Mouse (Mus musculus) cortical plate, adult 2 months (tissue): ENCODE measurements around the gene Snx29. TPM values are rescaled to one million over a fixed set of nuclear protein-coding genes. Genes with fewer than 3 reads are reported as not detected.
"Not testable (repeated sequence)": the region's sequence is repeated elsewhere in the genome, so short reads cannot be mapped to it uniquely, and the experiment has no call there.

ENCODE experiments used
- H3K27ac ChIP-seq: fragments of 200-500 bp; 2 replicates; pipeline ENCODE4 v1.5.1; 2012; ENCODE audit warnings: low read length, control low read depth, inconsistent platforms; ENCODE audit not compliant: insufficient read depth
- H3K4me1 ChIP-seq: fragments of 200-500 bp; 2 replicates; pipeline ENCODE4 v1.6.1; 2011; ENCODE audit warnings: low read length; ENCODE audit not compliant: control insufficient read depth, insufficient read depth
- H3K4me3 ChIP-seq: fragments of 200-500 bp; 2 replicates; pipeline ENCODE4 v1.5.1; 2011; ENCODE audit warnings: mild to moderate bottlenecking, low read length, control low read depth; ENCODE audit not compliant: insufficient read depth
- CTCF ChIP-seq: fragments of 200-500 bp; IDR thresholded peaks from 2 replicates; pipeline ENCODE4 v1.5.1; 2011; ENCODE audit warnings: mild to moderate bottlenecking, control low read depth, low read length; ENCODE audit not compliant: insufficient read depth; ENCODE audit errors: extremely low read depth
- POLR2A ChIP-seq: fragments of 200-500 bp; IDR thresholded peaks from 2 replicates; pipeline ENCODE4 v1.6.1; 2011; ENCODE audit warnings: mild to moderate bottlenecking, low read length, control low read depth; ENCODE audit not compliant: insufficient read depth; ENCODE audit errors: extremely low read depth
- polyA plus RNA-seq: library from polyadenylated mRNA; depleted of rRNA; stranded (reverse); fragments of >200 nt; gene quantifications from 2 replicates; pipeline ENCODE4 v1.2.3, GENCODE M21; 2012

Gene Snx29
- polyA plus RNA-seq, 1 experiment, result 7.2 TPM

GRCm38 (mm10) chr16:11569127-11569526, 246.4 kb downstream of the Snx29 start:
- no peak for TF ChIP-seq CTCF
- no peak for TF ChIP-seq POLR2A
- Histone ChIP-seq H3K27ac (no peak overlapping the region), H3K4me1 (peaks cover 8% of the 10 kb centered on the region), H3K4me3 (no peak overlapping the region)

DNA sequence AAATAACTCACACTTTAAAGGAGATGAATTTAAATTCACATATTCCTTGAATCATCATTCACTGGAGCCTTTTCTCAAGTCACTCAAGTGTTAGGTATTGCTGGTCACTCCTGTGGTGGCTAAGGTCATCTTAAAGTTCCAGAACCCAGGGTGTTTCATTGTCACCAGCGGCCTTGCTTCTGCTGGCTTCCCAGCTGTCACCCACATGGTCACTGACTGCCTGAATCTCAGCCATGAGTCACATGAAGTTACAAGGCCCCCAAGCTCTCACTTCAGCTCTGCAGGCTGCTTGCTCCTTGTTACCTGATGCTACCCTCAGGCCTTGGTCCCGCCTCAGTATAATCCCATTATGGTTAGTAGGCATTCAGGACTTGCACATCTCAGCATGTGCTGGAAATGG, 247.4 kb downstream of the Snx29 start:
- H3K4me3 ChIP-seq, result no peak overlapping the region
- no peak overlapping the region for H3K27ac ChIP-seq
- no peak for TF ChIP-seq CTCF
- H3K4me1 ChIP-seq, result peaks cover 8% of the 10 kb centered on the region

DNA sequence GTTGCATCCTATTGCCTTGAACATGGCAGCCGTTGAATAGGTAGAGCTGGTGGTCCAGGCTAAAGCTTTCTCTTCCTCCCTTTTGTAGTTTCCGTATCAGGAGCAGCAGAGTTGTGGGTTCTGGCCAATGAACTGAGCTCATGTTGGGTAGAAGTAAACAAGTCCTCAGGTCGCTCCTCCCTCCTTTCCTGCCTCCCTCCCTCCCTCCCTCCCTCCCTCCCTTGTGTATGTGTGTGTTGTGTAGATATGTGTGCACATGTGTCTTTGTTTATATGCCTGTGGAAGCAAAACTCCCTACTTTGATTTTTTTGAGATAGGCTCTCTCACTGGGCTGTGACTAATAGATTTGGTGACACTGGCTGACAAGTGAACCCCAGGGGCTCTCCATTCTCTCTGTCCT, 251.8 kb downstream of the Snx29 start:
- TF ChIP-seq CTCF (no peak), POLR2A (no peak)
- no peak overlapping the region for H3K27ac ChIP-seq
- H3K4me3 ChIP-seq, result no peak overlapping the region
- H3K4me1 ChIP-seq, result no peaks in the 10 kb centered on the region

DNA sequence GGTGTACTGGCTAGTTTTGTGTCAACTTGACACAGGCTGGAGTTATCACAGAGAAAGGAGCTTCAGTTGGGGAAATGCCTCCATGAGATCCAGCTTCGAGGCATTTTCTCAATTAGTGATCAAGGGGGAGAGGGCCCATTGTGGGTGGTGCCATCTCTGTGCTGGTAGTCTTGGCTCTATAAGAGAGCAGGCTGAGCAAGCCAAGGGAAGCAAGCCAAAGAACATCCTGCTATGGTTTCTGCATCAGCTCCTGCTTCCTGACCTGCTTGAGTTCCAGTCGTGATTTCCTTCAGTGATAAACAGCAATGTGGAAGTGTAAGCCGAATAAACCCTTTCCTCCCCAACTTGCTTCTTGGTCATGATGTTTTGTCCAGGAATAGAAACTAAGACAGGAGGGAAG, 253.0 kb downstream of the Snx29 start:
- not testable (repeated sequence) for H3K4me3 ChIP-seq

GRCm38 (mm10) chr16:11577541-11578255, 255.0 kb downstream of the Snx29 start:
- H3K4me1 ChIP-seq, result peaks cover 5% of the 10 kb centered on the region
- TF ChIP-seq CTCF (no peak), POLR2A (no peak)
- H3K4me3 ChIP-seq, result no peak overlapping the region
- no peak overlapping the region for H3K27ac ChIP-seq

More for the DNA sequence above, 253.0 kb downstream of the Snx29 start:
- not testable (repeated sequence) for H3K27ac ChIP-seq, H3K4me1 ChIP-seq

DNA sequence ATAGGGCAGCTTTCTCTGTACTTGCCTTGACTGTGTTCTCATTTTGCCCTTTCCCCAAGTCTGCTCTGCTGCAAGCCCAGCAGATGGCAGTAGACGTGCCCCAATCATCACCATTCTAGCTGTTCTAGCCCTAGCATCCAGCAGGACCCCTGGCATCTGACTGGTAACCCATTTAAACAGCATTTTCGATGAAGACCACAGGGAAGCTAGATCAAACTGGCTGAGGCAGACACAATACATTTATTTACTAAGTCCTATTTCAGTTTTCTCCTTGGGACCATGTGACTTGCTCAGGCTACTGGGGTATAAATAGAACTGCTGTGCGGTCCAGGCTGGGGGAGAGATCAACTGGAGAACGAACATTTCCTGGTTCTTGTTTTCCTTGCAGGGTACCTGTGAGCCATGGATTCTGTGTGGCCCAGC, 257.0 kb downstream of the Snx29 start:
- H3K27ac ChIP-seq, result no peak overlapping the region
- no peak overlapping the region for H3K4me3 ChIP-seq
- peak; percentile 92 for TF ChIP-seq CTCF
- TF ChIP-seq POLR2A, result no peak
- peaks cover 5% of the 10 kb centered on the region for H3K4me1 ChIP-seq

GRCm38 (mm10) chr16:11583941-11584639, 261.4 kb downstream of the Snx29 start:
- peaks cover 5% of the 10 kb centered on the region for H3K4me1 ChIP-seq
- TF ChIP-seq CTCF, result no peak
- TF ChIP-seq POLR2A, result no peak
- no peak overlapping the region for H3K4me3 ChIP-seq

DNA sequence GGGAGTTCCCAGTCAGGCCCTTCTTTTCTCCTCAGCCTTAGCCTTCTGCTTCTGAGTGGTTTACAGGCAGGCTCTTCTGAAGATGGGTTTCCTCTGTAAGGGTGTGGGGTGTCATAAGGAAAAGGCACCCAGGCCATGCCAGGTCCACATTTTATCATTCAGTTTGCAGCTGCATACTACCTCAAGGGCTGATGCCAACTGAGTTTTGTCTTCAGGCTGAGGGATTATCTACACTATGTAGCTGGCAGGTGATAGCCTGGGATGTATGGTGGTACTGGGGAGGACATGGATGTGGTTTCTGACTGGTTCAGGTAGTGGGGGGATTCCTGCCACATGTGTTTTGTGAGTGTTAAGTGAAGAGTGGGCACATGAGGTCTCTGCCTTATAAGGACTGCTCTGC, 266.0 kb downstream of the Snx29 start:
- H3K4me3 ChIP-seq, result no peak overlapping the region
- no peak overlapping the region for H3K27ac ChIP-seq
- 0 out of 2 replicates have a peak, but pooled peaks cover 1% of the 10 kb centered on the region for H3K4me1 ChIP-seq
- TF ChIP-seq CTCF, result no peak
- TF ChIP-seq POLR2A, result no peak

More at GRCm38 (mm10) chr16:11583941-11584639, 261.4 kb downstream of the Snx29 start:
- no peak overlapping the region for H3K27ac ChIP-seq

DNA sequence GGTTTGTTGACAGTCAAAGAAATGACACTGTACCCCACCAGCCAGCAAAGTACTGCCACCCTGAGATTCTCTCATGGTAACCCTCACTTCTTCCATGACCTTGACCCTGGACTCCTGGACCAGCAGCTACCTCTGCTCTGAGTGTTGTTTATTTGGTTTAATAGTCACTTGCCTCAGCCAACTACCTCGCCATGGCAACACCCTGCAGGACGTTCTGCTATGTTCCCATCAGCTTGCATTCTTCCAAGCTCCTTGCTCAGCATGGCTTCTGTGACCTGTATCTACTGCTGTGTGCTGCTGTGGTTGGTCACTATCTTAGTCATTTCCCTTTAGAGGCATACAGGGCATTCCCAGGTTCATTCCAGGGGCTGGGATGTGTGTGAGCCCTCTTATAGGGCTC, 266.6 kb downstream of the Snx29 start:
- Histone ChIP-seq H3K27ac (no peak overlapping the region), H3K4me3 (no peak overlapping the region), H3K4me1 (0 out of 2 replicates have a peak, but pooled peaks cover 1% of the 10 kb centered on the region)
- TF ChIP-seq POLR2A (no peak), CTCF (no peak)

GRCm38 (mm10) chr16:11589782-11590695, 267.3 kb downstream of the Snx29 start:
- H3K27ac ChIP-seq, result no peak overlapping the region
- TF ChIP-seq CTCF (no peak), POLR2A (no peak)
- no peak overlapping the region for H3K4me3 ChIP-seq
- H3K4me1 ChIP-seq, result 0 out of 2 replicates have a peak, but pooled peaks cover 1% of the 10 kb centered on the region
